Mouse (Mus musculus) gastrocnemius, adult 8-10 months (tissue): ENCODE data around the gene Camk2g. TPM values are rescaled to one million over a fixed set of nuclear protein-coding genes. Genes with fewer than 3 reads are reported as not detected.

ENCODE experiments used
- DNase-seq, 2 experiments: peaks; one replicate each; pipeline ENCODE4 v3.0.0; 2022; ENCODE audit warnings: low spot score in 2 of 2
- total RNA-seq, 4 experiments: library from RNA; stranded (reverse); gene quantifications; 2 replicates each; pipeline ENCODE4 v1.2.4; 2022

The Camk2g gene
- total RNA-seq = 100 to 1,000 TPM; 187 to 196 (median 195) TPM

DNA sequence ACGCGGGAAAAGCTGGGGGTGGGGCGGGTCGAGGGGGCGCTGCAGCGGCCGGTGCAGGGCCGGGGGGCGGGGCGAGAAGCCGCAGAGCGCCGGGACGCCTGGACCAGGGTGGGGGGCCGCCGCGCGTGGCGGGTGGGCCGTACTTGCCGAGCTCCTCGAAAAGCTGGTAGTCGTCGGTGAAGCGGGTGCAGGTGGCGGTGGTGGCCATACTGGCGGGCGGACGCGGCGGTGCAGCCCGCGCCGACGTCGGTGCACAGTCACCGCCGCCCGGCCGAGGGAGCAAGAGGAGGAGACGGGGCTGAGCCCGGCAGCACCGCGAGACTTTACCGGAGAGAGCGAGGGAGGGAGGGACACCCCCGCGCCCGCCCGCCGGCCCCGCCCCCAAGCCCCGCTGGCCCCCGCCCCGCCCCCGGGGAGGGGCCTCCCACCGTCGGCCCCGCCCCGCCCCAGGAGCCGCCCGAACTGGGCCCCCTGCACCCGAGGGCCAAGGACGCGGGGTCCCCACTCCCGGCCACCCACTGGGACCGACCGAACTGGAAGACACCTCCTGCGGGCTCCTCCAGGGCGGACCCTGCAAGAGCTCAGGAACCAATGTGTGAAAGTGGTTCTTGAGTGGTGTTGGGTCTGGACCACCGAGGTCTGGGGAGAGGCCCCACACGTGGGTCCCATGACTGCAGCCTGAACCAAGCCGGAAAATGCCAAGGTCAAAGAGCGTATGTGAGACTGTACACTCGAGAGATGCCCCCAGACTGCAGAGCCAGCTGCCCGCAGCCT lies at the start of gene Camk2g:
Gene Camk2g (minus strand): TSS at position 331 of the 774 bp plus-strand sequence.
- DNase-seq = peak; percentile 66 to 78

DNA sequence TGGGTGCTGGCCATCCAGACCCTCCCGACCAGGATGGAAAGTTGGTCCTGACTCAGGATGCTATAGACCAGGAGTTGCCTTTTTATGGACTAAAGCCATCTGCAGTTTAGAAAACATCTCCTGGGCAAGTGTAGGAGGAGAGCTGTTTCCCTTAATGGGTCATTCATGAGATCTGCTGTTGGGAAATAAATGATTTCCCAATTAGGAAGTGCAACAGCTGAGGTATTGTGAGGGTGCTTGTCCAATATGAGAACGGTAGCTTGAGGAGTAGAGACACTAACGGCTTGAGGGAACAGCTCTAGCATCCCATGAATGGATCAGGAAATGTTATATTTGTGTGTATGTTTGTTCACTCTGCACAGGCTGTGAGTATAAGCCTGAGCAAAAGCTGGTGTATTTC lies 48.7 kb upstream of the Camk2g start:
- no peak for DNase-seq

- no peak for DNase-seq
These were observed 47.6 kb upstream of the Camk2g start for GRCm38 (mm10) chr14:20841526-20841925.

DNA sequence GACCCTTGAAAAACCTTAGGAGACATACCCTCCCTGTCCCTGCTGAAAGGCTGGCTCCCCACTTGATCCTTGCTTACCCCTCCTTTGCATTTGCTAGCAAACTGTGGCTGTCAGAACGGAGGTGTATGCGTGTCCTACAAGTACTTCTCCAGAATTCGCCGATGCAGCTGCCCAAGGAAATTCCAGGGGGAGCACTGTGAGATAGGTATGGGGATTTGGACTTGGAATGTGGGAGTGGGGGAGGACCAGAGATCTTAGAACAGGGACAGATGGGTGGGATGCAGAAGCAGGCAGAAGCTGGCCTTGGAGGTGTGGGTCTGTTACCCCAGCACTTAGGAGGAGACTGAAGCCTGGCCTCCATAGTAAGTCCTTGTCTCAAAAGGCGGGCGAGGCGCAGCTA lies 43.8 kb upstream of the Camk2g start:
- DNase-seq = no peak

- DNase-seq = no peak
These were observed 43.1 kb upstream of the Camk2g start for GRCm38 (mm10) chr14:20836905-20837376.

GRCm38 (mm10) chr14:20836171-20836904 lies 42.5 kb upstream of the Camk2g start, which contains the start of gene Plau:
TSS of gene Plau (plus strand) at chr14:20836660.
- peak; percentile 72 to 79 for DNase-seq

GRCm38 (mm10) chr14:20834136-20834535 lies 40.2 kb upstream of the Camk2g start:
- no peak for DNase-seq

DNA sequence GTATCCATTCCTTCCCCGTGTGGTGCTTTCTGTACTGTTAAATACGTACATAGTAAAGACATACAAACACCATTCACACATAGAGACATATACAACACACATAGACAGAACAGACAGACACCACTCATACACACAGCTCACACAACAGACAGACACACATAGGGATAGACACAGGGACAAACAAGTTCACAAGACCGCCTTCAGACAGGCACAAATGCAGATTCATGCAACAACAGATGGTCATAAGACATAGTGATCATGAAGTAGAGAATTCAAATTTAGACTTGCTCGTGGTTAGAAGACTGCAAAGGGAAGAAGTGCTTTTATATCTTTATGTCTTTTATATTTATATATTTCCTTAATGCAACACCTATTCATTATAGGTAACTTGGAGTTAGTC lies 39.6 kb upstream of the Camk2g start:
- no peak for DNase-seq

GRCm38 (mm10) chr14:20831915-20832314 lies 38.0 kb upstream of the Camk2g start:
- no peak for DNase-seq

- peak; percentile 36 to 46 for DNase-seq
These were observed 37.4 kb upstream of the Camk2g start for GRCm38 (mm10) chr14:20831141-20831910.

GRCm38 (mm10) chr14:20829523-20830366 lies 35.9 kb upstream of the Camk2g start:
- no peak for DNase-seq

GRCm38 (mm10) chr14:20828524-20828923 lies 34.6 kb upstream of the Camk2g start:
- DNase-seq = no peak

DNA sequence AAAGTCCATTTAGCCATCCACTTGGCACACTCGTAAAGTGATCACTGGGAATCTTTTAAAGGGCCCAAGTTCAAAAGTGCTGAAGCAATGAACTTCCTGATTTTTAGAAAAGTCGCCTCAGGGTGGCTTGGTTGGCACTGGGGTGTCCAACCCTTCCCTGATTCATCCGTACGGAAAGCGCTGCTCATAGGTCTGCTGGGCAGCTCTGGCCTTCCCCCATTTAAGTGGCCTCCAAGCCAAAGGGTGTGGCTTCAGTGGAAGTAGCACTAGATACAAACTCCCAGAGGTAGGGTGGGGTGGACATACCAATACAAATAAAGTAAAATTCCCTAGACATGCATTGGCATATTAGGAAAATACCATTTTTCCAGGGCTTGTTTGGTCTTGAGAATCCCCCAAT lies 33.6 kb upstream of the Camk2g start:
- no peak for DNase-seq

DNA sequence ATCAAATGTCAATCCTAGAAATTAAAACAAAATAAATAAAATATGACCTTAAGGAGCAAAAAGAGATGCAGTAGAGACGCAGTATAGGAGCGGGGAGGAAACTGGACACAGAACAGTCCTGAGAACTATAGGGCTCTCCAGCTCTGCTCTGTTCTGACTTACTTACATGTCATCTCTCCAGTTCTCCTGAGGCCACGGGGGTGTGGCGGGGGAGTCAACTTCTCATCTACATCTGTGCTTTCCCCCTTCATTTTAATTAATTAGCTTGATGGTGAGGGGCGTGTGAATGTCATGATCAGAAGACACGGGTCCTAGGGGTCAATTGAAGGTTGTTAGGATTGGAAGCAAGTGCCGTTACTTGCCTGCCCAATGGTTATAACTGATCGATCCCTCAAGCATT lies 33.2 kb upstream of the Camk2g start:
- DNase-seq = no peak

GRCm38 (mm10) chr14:20825516-20825915 lies 31.6 kb upstream of the Camk2g start:
- DNase-seq = no peak

- no peak for DNase-seq
These were observed 30.6 kb upstream of the Camk2g start for GRCm38 (mm10) chr14:20824517-20824916.

GRCm38 (mm10) chr14:20815448-20815847 lies 21.6 kb upstream of the Camk2g start:
- no peak for DNase-seq

DNA sequence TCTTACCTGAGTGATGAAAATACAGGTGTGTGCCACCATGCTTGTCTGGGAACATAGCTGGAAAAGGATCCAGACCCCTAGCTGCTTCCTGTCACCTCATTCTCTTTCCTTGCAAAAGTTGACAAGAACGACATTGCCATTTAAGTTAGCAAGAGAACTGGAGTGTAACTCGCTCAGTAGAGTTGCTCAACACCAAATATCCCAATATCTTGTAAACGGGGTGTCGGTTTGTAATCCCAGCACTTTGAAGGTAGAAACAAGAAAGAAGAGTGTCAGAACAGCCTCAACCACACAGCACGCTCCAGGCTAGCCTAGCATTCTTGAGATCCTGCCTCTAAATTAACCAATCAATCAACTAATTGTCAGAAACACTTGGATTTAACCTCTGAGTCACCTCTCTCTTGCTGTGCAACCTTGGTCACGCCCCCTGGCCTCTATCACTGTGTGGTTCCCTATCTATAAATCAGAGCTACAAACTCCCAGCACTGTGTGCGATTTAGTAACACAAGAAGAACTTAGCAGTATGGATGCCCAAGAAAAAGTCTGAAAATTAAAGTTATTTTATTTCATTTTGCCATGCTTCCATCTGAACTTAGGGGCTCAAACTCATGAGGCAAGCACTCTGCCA lies 18.0 kb upstream of the Camk2g start:
- DNase-seq = no peak

- no peak for DNase-seq
These were observed 17.3 kb upstream of the Camk2g start for GRCm38 (mm10) chr14:20811236-20811635.

GRCm38 (mm10) chr14:20809820-20810219 lies 15.9 kb upstream of the Camk2g start:
- no peak for DNase-seq
